Mouse (Mus musculus) gastrocnemius, adult 2 months (tissue): ENCODE data around the gene Gm26920. TPM values are rescaled to one million over a fixed set of nuclear protein-coding genes. Genes with fewer than 3 reads are reported as not detected.

Experiments
- DNase-seq: peaks from one replicate; pipeline ENCODE4 v3.0.0; 2022
- H3K27ac ChIP-seq: fragments of 200-600 bp; 2 replicates; pipeline ENCODE4 v1.8.1; 2022; ENCODE audit warnings: mild to moderate bottlenecking
- H3K4me3 ChIP-seq: fragments of 200-600 bp; 2 replicates; pipeline ENCODE4 v1.8.1; 2022; ENCODE audit warnings: mild to moderate bottlenecking, moderate library complexity
- CTCF ChIP-seq: fragments of 200-600 bp; IDR thresholded peaks from 2 replicates; pipeline ENCODE4 v1.8.1; 2022; ENCODE audit warnings: antibody characterized with exemption, mild to moderate bottlenecking, moderate library complexity
- intact Hi-C: fragments of 180-260 bp; cut with DNase I; formaldehyde crosslinking; loops from one replicate; pipeline ENCODE4 v1.15.1; 2025
- microRNA-seq: library from miRNA; unstranded; fragments of <30 nt; microRNA quantifications from one replicate; pipeline ENCODE4 v1.2.0, GENCODE M21; 2021
- total RNA-seq, 2 experiments: library from RNA; stranded (reverse); gene quantifications; 2 replicates each; pipeline ENCODE4 v1.2.3; 2021

Gene Gm26920
- total RNA-seq, 2 experiments from 2014 or later, result 0.59 TPM; not detected in 1

DNA sequence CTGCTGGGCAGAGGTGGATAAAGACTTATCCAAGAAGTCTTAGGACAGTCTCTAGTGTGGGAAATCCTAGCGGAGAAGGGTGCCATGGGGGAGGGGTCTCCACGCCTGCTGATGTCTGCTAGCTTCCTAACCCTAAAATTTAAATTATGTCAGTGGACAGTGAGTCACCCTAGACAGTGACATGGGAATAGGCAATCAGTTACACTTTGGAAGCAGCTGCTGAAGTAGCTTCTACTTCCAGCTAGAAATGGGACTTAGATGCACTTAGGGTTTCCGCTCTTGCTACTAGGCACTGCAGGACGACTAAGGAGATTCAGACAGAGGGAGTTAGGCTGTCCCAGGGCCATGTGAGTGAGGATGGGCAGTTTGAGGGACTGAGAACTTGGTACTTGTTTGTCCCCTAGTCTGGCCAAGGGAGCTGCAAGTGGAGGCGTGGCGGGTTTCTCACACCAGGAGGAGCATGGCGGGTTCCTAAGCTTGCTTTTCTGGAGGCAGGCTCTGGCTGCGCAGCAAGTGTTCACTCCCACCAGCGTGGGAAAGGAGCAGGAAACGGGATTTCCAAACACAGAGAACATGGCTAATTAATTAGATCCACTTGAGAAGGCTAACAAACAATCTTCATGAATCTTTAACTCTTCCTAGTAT, 79.5 kb downstream of the Gm26920 start:
- H3K27ac ChIP-seq, result peak overlapping the region; percentile 92
- intact Hi-C loops, result loop anchor here (5.0 to 10.0 kb wide), 3 partner anchors 54 to 194 kb away; partner anchors contain the start of gene Zfp146
- no peak for TF ChIP-seq CTCF
- DNase-seq, result no peak
- H3K4me3 ChIP-seq, result peak overlapping the region; percentile 47; the same call in 1 of the 2 replicates

DNA sequence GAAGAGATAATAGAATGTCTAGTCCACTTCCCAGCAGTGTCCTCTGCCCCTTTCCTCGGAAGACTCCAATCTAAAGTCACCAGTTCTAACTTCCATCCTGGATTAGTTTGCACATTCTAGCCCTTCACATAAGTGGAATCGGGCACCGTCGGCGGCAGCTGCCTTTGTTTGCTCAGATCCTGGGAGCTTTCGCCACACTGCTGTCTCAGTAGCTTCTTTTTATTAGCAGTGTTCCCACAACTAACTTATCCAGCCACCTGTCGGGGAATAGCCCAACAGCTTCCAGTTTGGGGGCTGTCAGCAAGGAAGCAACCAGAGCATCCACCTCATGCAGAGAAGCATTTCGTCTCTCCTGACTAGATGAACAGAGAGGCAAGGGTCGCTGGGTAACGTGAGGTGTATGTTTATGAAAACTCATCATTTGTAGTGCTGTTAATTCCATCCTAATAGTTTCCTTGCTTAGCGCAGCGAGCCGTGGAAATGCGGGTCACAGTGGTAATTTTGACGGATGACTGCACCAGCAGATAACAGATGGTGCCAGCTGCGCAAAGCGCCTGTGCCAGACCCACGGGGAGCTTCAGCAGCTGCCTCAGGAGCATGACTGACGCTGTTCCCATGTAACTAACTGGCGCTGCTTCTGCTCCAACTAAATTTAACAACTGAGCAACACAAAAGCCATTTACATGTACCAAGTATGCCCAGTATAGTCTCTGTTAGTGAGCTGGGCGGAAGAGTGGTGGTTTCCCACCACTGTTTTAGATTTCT, 80.7 kb downstream of the Gm26920 start:
- Histone ChIP-seq H3K4me3 (peak overlapping the region; percentile 58), H3K27ac (peak overlapping the region; percentile 92)
- peak; percentile 93 for DNase-seq
- intact Hi-C loops, result loop anchor here (5.0 to 10.0 kb wide), 3 partner anchors 55 to 195 kb away; partner anchors contain the start of gene Zfp146
- TF ChIP-seq CTCF, result no peak

DNA sequence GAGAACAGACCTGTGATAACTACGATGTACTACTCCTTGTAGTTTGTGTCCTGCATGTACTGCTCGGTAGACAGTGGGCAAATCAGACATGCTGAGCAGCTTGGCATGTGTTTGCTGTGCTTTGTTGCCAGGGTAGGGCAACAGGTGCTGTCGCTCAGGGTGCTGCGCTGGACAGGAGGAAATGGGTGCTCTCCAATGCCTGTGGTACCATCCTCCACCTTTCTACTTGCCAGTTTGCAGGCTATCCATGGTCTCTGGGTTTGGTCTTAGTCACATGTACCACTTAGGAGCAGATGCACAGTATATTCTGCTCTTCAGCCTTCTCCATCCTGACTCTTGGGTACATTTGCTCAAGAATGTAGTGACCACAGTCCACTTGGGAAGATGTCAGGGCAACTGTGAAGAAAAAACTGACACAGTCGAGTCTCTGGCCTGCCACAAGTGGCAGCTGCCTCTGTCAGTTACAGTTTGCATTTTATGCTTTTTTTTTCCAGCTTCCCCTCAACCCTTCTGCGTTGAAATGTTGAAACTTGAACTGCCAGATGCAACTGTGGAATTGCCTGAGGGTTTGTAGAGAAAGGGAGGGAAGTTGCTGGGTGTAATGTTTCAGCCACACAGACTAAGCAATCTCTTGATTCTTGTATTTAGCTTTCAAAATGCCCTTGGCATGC, 82.1 kb downstream of the Gm26920 start:
- DNase-seq, result peak; percentile 66
- H3K27ac ChIP-seq, result peak overlapping the region; percentile 92
- no peak for TF ChIP-seq CTCF
- intact Hi-C loops, result no loop called here
- 0 out of 2 replicates have a peak overlapping the region, but pooled peaks have one; percentile 13 for H3K4me3 ChIP-seq

DNA sequence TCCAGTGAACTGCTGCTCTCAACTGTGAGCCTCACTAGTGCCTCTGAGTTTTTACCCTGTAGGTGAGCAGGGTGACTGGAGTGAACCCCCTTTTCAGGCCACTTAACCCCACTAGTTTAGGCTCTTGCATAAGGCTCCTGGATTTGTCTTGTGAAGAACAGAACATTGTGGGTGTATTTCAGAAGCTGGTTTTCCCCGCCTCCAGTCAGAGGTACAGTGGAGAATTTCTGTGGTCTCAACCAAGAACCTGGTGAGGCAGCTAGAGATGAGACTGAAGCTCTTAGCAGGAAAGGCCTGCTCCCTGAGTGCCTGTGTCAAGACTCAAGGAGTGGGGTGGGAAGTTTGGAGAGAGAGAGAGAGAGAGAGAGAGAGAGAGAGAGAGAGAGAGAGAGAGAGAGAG, 82.6 kb downstream of the Gm26920 start:
- intact Hi-C loops, result no loop called here

More for the DNA sequence above, 82.6 kb downstream of the Gm26920 start:
- no peak for TF ChIP-seq CTCF
- Histone ChIP-seq H3K27ac (peak overlapping the region; percentile 92), H3K4me3 (no peak overlapping the region)
- DNase-seq, result no peak

Small RNA genes lying within 50 kb of the gene (microRNA-seq; reads per million reads assigned to microRNA genes)
- gene Gm23368, result not detected

Other genes with a start within 250 kb of the Gm26920 start
- gene Zfp940, start 236.7 kb downstream of the Gm26920 start, total RNA-seq, result 1 to 10 TPM; 2.7 to 2.8 TPM
- 1 to 10 TPM; 2.8 to 4.3 TPM for gene Zfp420, start 230.4 kb downstream of the Gm26920 start, total RNA-seq
- gene Zfp27, start 183.8 kb downstream of the Gm26920 start, total RNA-seq, result 1 to 10 TPM; 8.6 to 8.8 TPM
- 1 to 10 TPM; 5.5 to 8.0 TPM for gene Zfp383, start 182.2 kb downstream of the Gm26920 start, total RNA-seq
- gene Zfp74, start 136.3 kb downstream of the Gm26920 start, total RNA-seq, result 1 to 10 TPM; 5.7 to 6.6 TPM
- gene Zfp568, start 106.5 kb downstream of the Gm26920 start, total RNA-seq, result 10 to 100 TPM; 12.8 to 16.1 TPM
- gene Zfp14, start 39.0 kb downstream of the Gm26920 start, total RNA-seq, result 1 to 10 TPM; 1.8 to 2.1 TPM
- gene Zfp82, start 17.5 kb downstream of the Gm26920 start, total RNA-seq, result 1 to 10 TPM; 1.3 to 2.3 TPM
- 1 to 10 TPM; 1.2 to 3.4 TPM for gene Zfp566, start 117 bp upstream of the Gm26920 start, total RNA-seq
- 10 to 100 TPM; 33.5 to 39.2 TPM for gene Zfp260, start 4.4 kb upstream of the Gm26920 start, total RNA-seq
- gene Zfp382, start 31.5 kb upstream of the Gm26920 start, total RNA-seq, result 1 to 10 TPM; 1.1 to 1.3 TPM
- gene Zfp146, start 79.3 kb upstream of the Gm26920 start, total RNA-seq, result 10 to 100 TPM; 28.5 to 32.5 TPM
- gene Cox7a1, start 93.7 kb upstream of the Gm26920 start, total RNA-seq, result 1,000 to 10,000 TPM in 1 of 2 experiments, 100 to 1,000 TPM in 1; 850 to 1,151 TPM
- 100 to 1,000 TPM; 178 to 186 TPM for gene Capns1, start 108.4 kb upstream of the Gm26920 start, total RNA-seq
- 10 to 100 TPM; 62.1 to 68.0 TPM for gene Polr2i, start 141.5 kb upstream of the Gm26920 start, total RNA-seq
- 10 to 100 TPM; 29.8 to 31.5 TPM for gene Tbcb, start 141.9 kb upstream of the Gm26920 start, total RNA-seq
- not detected for gene Ovol3, start 145.3 kb upstream of the Gm26920 start, total RNA-seq
- under 1 TPM in 1 of 2 experiments, not detected in 1; 0.26 TPM for gene Thap8, start 189.7 kb upstream of the Gm26920 start, total RNA-seq
- gene Wdr62, start 190.0 kb upstream of the Gm26920 start, total RNA-seq, result 1 to 10 TPM; 1.7 to 3.0 TPM
- 1 to 10 TPM; 5.5 to 5.8 TPM for gene Clip3, start 201.3 kb upstream of the Gm26920 start, total RNA-seq
- gene Alkbh6, start 218.3 kb upstream of the Gm26920 start, total RNA-seq, result 10 to 100 TPM; 21.0 to 22.9 TPM
- gene Syne4, start 224.4 kb upstream of the Gm26920 start, total RNA-seq, result 1 to 10 TPM; 1.8 to 2.1 TPM
- gene E130208F15Rik, start 231.3 kb upstream of the Gm26920 start, total RNA-seq, result under 1 TPM; 0.36 to 0.42 TPM
- gene Sdhaf1, start 233.5 kb upstream of the Gm26920 start, total RNA-seq, result 1 to 10 TPM; 5.9 to 6.9 TPM